Mouse (Mus musculus): Measurements from ENCODE around the gene Cep170. TPM values are rescaled to one million over a fixed set of nuclear protein-coding genes. Genes with fewer than 3 reads are reported as not detected.

Gene Cep170
- polyA plus RNA-seq, 1 experiment from 2014 or later: 100 TPM

- Histone ChIP-seq H3K27ac (no peak overlapping the region), H3K9ac (no peak overlapping the region), H3K9me3 (replicated peaks) (no peaks in the 10 kb centered on the region), H3K4me1 (no peaks in the 10 kb centered on the region), H3K4me3 (no peak overlapping the region), H3K4me2 (no peak overlapping the region), H3K27me3 (no peaks in the 10 kb centered on the region), H3K36me3 (ENCODE audit: poor library complexity, severe bottlenecking) (peaks cover 8% of the 10 kb centered on the region; the same call in 1 of the 2 replicates)
- WGBS: 82% methylated on average over 8 of the region's 8 CpGs
- ATAC-seq: no peak
Observed at GRCm38 (mm10) chr1:176723858-176724713, 89.8 kb downstream of the Cep170 start.

GRCm38 (mm10) chr1:176712436-176712835 is 101.4 kb downstream of the Cep170 start:
- WGBS: 45% methylated on average over 2 of the region's 2 CpGs
- Histone ChIP-seq H3K4me2 (no peak overlapping the region), H3K9ac (no peak overlapping the region), H3K4me3 (no peak overlapping the region), H3K4me1 (no peaks in the 10 kb centered on the region), H3K27ac (no peak overlapping the region), H3K9me3 (replicated peaks) (no peaks in the 10 kb centered on the region), H3K27me3 (no peaks in the 10 kb centered on the region), H3K36me3 (ENCODE audit: poor library complexity, severe bottlenecking) (no peaks in the 10 kb centered on the region)
- ATAC-seq: peak; percentile 55; the same call in 1 of the 2 replicates

GRCm38 (mm10) chr1:176700226-176700625 is 113.6 kb downstream of the Cep170 start:
- Histone ChIP-seq H3K9ac (no peak overlapping the region), H3K4me3 (no peak overlapping the region), H3K9me3 (replicated peaks) (no peaks in the 10 kb centered on the region), H3K27me3 (no peaks in the 10 kb centered on the region), H3K27ac (no peak overlapping the region), H3K4me2 (no peak overlapping the region), H3K4me1 (no peaks in the 10 kb centered on the region), H3K36me3 (ENCODE audit: poor library complexity, severe bottlenecking) (no peaks in the 10 kb centered on the region)
- WGBS: 100% methylated on average over 1 of the region's 1 CpGs
- no peak for ATAC-seq

GRCm38 (mm10) chr1:176699793-176700192 is 114.1 kb downstream of the Cep170 start:
- no peak for ATAC-seq

GRCm38 (mm10) chr1:176698647-176699046 is 115.2 kb downstream of the Cep170 start:
- Histone ChIP-seq H3K4me2 (no peak overlapping the region), H3K9me3 (replicated peaks) (no peaks in the 10 kb centered on the region), H3K9ac (no peak overlapping the region), H3K4me3 (no peak overlapping the region), H3K27ac (no peak overlapping the region), H3K36me3 (ENCODE audit: poor library complexity, severe bottlenecking) (no peaks in the 10 kb centered on the region), H3K4me1 (no peaks in the 10 kb centered on the region), H3K27me3 (no peaks in the 10 kb centered on the region)
- 77% methylated on average over 3 of the region's 3 CpGs for WGBS
- no peak for ATAC-seq

More at GRCm38 (mm10) chr1:176699793-176700192, 114.1 kb downstream of the Cep170 start:
- no peak overlapping the region for H3K9ac ChIP-seq
- H3K27ac ChIP-seq: no peak overlapping the region
- H3K4me2 ChIP-seq: no peak overlapping the region
- no peaks in the 10 kb centered on the region for H3K36me3 ChIP-seq (ENCODE audit: poor library complexity, severe bottlenecking)
- no peaks in the 10 kb centered on the region for H3K27me3 ChIP-seq
- H3K4me1 ChIP-seq: no peaks in the 10 kb centered on the region
- H3K9me3 ChIP-seq (replicated peaks): no peaks in the 10 kb centered on the region
- no peak overlapping the region for H3K4me3 ChIP-seq

- Histone ChIP-seq H3K4me2 (no peak overlapping the region), H3K4me3 (no peak overlapping the region), H3K9ac (no peak overlapping the region), H3K36me3 (ENCODE audit: poor library complexity, severe bottlenecking) (no peaks in the 10 kb centered on the region), H3K9me3 (replicated peaks) (no peaks in the 10 kb centered on the region), H3K4me1 (no peaks in the 10 kb centered on the region), H3K27ac (no peak overlapping the region), H3K27me3 (no peaks in the 10 kb centered on the region)
- WGBS: 22% methylated on average over 7 of the region's 7 CpGs
- no peak for ATAC-seq
Observed at GRCm38 (mm10) chr1:176697091-176697490, 116.8 kb downstream of the Cep170 start.

GRCm38 (mm10) chr1:176691101-176691500 is 122.8 kb downstream of the Cep170 start:
- Histone ChIP-seq H3K27ac (no peak overlapping the region), H3K9me3 (replicated peaks) (no peaks in the 10 kb centered on the region), H3K4me3 (no peak overlapping the region), H3K4me1 (no peaks in the 10 kb centered on the region), H3K27me3 (no peaks in the 10 kb centered on the region), H3K4me2 (no peak overlapping the region), H3K9ac (no peak overlapping the region), H3K36me3 (ENCODE audit: poor library complexity, severe bottlenecking) (no peaks in the 10 kb centered on the region)
- WGBS: 95% methylated on average over 11 of the region's 11 CpGs
- ATAC-seq: no peak

GRCm38 (mm10) chr1:176688251-176688880 is 125.5 kb downstream of the Cep170 start:
- no peaks in the 10 kb centered on the region for H3K4me1 ChIP-seq
- no peak overlapping the region for H3K9ac ChIP-seq
- no peaks in the 10 kb centered on the region for H3K9me3 ChIP-seq (replicated peaks)
- no peak overlapping the region for H3K4me2 ChIP-seq
- no peak for ATAC-seq
- WGBS: 87% methylated on average over 6 of the region's 6 CpGs
- no peaks in the 10 kb centered on the region for H3K27me3 ChIP-seq
- H3K27ac ChIP-seq: no peak overlapping the region
- no peak overlapping the region for H3K4me3 ChIP-seq
- no peaks in the 10 kb centered on the region for H3K36me3 ChIP-seq (ENCODE audit: poor library complexity, severe bottlenecking)

MicroRNA genes within 50 kb of the gene (microRNA counts, 519-probe panel; counts per million panel counts)
- 4,462 counts per million, percentile 83 among the panel's probes with 10 or more counts for microRNA mmu-miR-350

Small RNA genes lying within 50 kb of the gene (microRNA-seq; reads per million reads assigned to microRNA genes)
- 794 reads per million, percentile 77 among the genes with 10 or more reads in this experiment for gene Mir350

Other genes starting within 250 kb of the Cep170 start
- 28.8 and 29.7 TPM in 2 replicates for gene Sdccag8, start 593 bp upstream of the Cep170 start, polyA plus RNA-seq (2015; fragmentation: Nextera tagmentation; extraction: Ambion mirVana)